Mouse (Mus musculus) embryo, embryonic 11.5 days (tissue): ENCODE data around the gene Foxj1.

Experiments used
- DNase-seq: peaks from one replicate; pipeline ENCODE4 v3.0.0-alpha.2; 2012; ENCODE audit warnings: low read depth, low spot score

Gene Foxj1

DNA sequence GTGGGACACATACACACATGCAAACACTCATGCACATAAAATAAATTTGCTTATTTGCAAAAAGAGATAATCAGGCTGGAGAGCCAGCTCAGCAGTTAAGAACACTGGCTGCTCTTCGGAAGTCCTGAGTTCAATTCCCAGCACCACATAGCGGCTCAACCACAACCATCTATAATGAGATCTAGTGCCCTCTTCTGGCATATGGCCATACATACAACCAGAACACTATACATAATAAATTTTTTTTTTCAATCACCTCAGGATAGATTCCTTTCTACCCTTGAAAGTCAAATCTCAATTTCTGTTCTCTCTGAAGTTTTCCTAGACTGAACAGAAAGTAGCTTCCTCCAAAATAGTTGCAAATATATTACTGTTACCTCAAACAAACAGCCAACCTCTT is 29.8 kb downstream of the Foxj1 start:
- DNase-seq, result no peak

GRCm38 (mm10) chr11:116298621-116299020 is 36.6 kb downstream of the Foxj1 start:
- DNase-seq, result no peak

DNA sequence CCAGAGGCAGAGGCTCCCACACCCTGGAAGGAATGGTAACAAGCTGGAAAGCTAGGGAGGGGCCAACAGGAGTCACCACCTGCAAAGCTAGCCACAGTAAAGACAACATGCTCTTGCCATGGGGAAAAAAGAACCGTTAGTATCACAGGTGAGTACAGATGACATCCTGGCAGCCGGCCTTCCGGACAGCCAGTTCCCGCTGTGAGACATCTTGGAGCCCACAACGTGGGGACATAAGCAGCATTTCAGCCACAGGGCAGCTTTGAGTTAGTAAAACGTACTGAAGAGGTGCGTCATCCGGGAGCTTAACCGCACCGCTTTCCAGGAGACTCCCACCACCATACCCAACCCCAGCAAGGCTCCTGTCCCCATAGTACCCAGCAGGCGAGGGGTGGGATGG is 37.0 kb downstream of the Foxj1 start:
- no peak for DNase-seq

GRCm38 (mm10) chr11:116297017-116297416 is 38.2 kb downstream of the Foxj1 start:
- DNase-seq, result no peak

DNA sequence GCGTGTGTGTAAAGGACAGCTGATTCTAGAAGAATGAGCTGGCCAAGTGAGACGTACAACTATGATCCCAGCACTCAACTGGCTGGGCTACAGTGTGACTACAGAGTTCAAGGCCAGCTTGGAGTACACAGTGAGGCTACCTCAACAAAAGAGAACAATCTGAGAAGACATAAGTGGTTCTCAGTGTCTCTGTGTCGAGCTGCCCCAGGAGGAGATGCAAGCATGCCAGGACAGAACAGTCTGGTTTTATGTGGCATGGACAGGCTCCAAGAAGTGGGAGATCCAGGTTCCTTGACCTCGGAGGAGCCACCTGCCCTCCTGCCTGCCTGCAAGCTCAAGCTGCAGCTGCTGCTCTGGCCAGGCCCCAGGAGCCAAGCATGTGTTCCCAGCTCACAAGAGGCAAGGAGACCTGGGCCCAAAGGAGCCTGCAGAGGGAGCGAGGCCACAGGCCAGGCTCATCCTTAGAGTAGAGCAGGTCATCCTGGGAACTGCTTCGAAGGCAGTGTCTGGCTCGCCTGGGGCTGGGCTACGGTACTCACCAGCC is 38.9 kb downstream of the Foxj1 start:
- no peak for DNase-seq

GRCm38 (mm10) chr11:116294319-116294718 is 40.9 kb downstream of the Foxj1 start:
- peak; percentile 75 for DNase-seq

DNA sequence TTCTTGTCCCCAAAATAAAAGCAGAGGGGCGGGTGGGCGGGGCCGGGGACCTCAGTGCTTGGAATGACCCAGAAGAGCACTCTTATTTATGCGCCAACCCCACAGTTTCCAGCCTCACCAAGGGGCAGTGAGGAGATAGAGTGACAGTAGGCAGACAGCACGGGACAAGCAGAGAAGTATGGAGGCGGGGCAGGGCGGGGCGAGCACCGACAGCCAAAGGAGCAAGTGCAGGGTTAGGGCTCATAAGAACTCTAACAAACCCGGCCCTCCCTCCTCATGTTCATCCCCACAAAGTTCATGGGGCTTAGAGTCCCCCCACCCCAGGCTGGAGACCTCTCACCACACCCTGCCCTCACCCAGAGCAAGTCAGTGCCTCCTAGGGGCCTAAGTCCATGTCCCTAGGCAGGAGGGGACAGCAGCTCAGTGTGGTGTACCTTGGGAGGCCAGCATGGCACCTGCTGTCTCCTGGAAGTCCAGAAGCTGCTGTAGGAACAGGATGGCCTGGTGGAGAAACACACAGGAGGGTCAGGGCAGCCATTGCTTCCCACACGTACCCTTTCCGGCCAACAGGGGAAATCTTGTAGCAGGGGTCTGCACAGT is 41.6 kb downstream of the Foxj1 start:
- no peak for DNase-seq

GRCm38 (mm10) chr11:116292401-116292800 is 42.8 kb downstream of the Foxj1 start:
- DNase-seq, result no peak

GRCm38 (mm10) chr11:116290556-116290955 is 44.6 kb downstream of the Foxj1 start:
- no peak for DNase-seq

GRCm38 (mm10) chr11:116287351-116287750 is 47.8 kb downstream of the Foxj1 start:
- DNase-seq, result no peak

DNA sequence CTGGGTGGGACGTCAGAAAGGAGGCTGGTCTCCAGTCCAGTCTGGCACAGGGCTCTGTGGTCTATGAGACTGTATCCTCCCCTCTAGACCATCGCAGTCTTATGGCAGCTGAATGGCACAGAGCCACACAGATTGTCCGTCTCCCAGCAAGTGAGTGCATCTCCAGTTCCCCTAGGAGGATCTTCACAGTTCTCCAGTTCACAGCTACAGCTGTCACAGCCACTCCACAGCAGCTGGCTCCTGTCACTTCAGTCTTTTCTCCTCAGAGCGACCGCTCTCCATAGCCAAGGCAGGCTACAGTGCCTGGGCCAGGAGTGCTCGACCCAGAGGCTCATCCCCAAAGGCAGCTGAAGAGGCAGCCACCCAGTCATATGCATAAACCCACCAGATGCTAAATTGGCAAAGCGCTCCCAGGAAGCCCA is 49.4 kb downstream of the Foxj1 start:
- DNase-seq, result no peak

- DNase-seq, result no peak
Observed at GRCm38 (mm10) chr11:116283982-116284381, 51.2 kb downstream of the Foxj1 start.

DNA sequence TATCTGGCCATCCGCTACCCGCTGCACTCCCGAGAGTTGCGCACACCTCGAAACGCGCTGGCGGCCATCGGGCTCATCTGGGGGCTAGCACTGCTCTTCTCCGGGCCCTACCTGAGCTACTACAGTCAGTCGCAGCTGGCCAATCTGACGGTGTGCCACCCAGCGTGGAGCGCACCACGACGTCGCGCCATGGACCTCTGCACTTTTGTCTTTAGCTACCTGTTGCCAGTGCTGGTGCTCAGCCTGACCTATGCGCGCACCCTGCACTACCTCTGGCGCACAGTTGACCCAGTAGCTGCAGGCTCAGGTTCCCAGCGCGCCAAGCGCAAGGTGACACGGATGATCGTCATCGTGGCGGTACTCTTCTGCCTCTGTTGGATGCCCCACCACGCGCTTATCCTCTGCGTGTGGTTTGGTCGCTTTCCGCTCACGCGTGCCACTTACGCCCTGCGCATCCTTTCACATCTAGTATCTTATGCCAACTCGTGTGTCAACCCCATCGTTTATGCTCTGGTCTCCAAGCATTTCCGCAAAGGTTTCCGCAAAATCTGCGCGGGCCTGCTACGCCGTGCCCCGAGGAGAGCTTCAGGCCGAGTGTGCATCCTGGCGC is 52.2 kb downstream of the Foxj1 start:
- no peak for DNase-seq

GRCm38 (mm10) chr11:116282089-116282488 is 53.1 kb downstream of the Foxj1 start:
- DNase-seq, result no peak

- DNase-seq, result no peak
Observed at GRCm38 (mm10) chr11:116281671-116282070, 53.5 kb downstream of the Foxj1 start.

DNA sequence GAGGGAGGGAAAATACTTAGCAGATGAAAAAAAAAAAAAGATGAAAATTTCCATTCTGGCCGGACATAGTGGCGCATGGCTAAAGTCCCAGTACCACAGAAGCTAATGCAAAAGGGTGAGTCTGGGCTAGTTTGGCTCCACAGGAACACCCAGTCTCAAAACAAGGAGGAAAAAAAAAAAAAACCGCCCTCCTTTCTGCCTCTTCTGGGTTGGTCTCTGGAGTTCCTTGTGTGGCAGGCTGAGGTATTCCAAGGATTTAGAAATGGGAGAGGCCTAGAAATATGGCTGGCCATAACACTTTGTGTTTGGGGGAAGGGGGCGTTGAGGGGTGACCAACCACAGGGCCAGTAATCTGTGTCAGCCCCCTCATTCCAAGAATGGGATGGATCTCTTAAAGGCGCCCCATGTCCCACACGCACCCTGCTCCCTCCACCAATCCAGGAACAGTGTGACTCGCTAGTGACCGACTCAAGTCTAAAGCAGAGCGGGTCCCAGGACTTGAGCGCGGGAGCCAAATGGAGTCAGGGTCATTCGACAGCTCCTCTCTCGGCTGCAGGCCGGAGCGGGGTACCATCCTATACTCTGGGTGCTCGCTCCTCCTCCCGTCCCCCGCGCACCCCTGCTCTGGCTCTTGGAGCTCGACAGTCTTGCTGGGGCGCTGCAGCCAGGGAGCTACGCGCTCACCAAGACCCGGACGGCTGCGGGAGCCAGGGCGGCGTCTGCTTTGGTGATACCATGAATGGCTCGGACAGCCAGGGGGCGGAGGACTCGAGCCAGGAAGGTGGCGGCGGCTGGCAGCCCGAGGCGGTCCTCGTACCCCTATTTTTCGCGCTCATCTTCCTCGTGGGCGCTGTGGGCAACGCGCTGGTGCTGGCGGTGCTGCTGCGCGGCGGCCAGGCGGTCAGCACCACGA is 54.2 kb downstream of the Foxj1 start, which contains the start of gene Galr2:
Gene Galr2 (plus strand): TSS at position 189 of the 913 bp plus-strand sequence.
- DNase-seq, result no peak
